Mouse (Mus musculus): ENCODE results near the gene Ttc30b. TPM values are rescaled to one million over a fixed set of nuclear protein-coding genes. Genes with fewer than 3 reads are reported as not detected.
A peak's percentile ranks its signal among the peaks of the same experiment; 100 is the strongest.

Gene Ttc30b
- total and polyA plus RNA-seq, 3 experiments, result 11.1 to 17.5 (median 13.2) TPM

DNA sequence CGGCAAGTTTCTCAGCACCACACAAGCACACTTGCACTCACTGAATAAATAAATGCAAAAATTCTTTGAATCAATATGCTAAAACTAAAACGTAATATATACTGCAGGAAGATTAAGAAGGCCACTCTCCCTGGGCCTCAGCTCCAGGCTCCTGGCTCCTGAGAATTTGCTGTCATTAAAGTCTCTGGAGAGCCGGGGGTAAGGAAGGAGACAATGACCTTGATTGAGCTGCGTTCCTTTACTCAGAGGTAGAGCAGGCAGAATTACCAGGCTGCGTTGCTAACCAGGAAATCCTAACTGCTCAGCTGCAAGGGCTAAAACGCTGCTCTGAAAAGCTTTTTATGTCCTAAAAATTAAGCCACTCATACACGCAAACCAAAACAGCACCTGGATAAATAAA is 4.8 kb downstream of the Ttc30b start:
- H3K36me3 ChIP-seq (ENCODE audit: control insufficient read depth, insufficient read depth, low read length), result no peaks in the 10 kb centered on the region; the same call in 1 of the 2 replicates
- no peaks in the 10 kb centered on the region for H3K4me1 ChIP-seq (ENCODE audit: control insufficient read depth, insufficient read depth, low read length)
- no peaks in the 10 kb centered on the region for H3K27me3 ChIP-seq (ENCODE audit: control insufficient read depth, insufficient read depth, low read length)
- DNase-seq, result no peak
- H3K4me3 ChIP-seq, result no peak overlapping the region
- intact Hi-C loops (cut with DNase I), result no loop called here
- TF ChIP-seq EP300 (IDR thresholded peaks at IDR 0.05; ENCODE audit: insufficient read depth, low read depth, low read length), result no peak
- TF ChIP-seq POLR2A (IDR thresholded peaks at IDR 0.05; ENCODE audit: insufficient read depth, low read depth, low read length), result no peak
- no peak for TF ChIP-seq CTCF (IDR thresholded peaks at IDR 0.05)
- H3K27ac ChIP-seq, result no peak overlapping the region
- 31% methylated on average over 7 of the region's 7 CpGs for WGBS
- 0 out of 2 replicates have a peak overlapping the region, but pooled peaks have one; percentile 38 for H3K9ac ChIP-seq (ENCODE audit: low read depth, low read length)
- H3K79me2 ChIP-seq (replicated peaks; ENCODE audit: control insufficient read depth, insufficient read depth, low read length), result no peaks in the 10 kb centered on the region

DNA sequence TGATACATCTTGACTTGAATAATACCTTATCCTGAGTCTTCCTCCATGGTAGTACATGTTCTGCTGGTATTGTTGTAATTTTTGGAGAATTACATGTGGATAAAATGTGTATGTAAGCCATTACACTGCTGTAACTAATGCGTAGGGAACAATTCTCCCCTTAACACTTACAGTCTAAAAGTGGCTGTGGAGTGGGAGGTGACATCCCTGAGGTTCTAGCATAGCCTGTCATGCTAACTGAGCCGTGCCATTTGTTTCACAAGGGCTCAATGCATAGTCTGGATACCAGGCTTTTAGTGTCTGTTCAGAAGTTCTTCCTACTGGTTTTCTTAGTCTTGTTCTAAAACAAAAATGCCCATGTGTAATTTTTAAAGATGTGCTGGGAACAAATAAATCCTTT is 7.4 kb downstream of the Ttc30b start:
- H3K79me2 ChIP-seq (replicated peaks; ENCODE audit: control insufficient read depth, insufficient read depth, low read length), result no peaks in the 10 kb centered on the region; the same call in 1 of the 2 replicates
- no peaks in the 10 kb centered on the region for H3K36me3 ChIP-seq (ENCODE audit: control insufficient read depth, insufficient read depth, low read length)
- H3K27ac ChIP-seq, result no peak overlapping the region
- intact Hi-C loops (cut with DNase I), result no loop called here
- no peak for DNase-seq
- no peaks in the 10 kb centered on the region for H3K27me3 ChIP-seq (ENCODE audit: control insufficient read depth, insufficient read depth, low read length)
- H3K9ac ChIP-seq (ENCODE audit: low read depth, low read length), result no peak overlapping the region
- WGBS, result 86% methylated on average over 2 of the region's 2 CpGs
- TF ChIP-seq EP300 (IDR thresholded peaks at IDR 0.05; ENCODE audit: insufficient read depth, low read depth, low read length) (no peak), POLR2A (IDR thresholded peaks at IDR 0.05; ENCODE audit: insufficient read depth, low read depth, low read length) (no peak), CTCF (IDR thresholded peaks at IDR 0.05) (no peak)
- no peaks in the 10 kb centered on the region for H3K4me1 ChIP-seq (ENCODE audit: control insufficient read depth, insufficient read depth, low read length)
- no peak overlapping the region for H3K4me3 ChIP-seq

DNA sequence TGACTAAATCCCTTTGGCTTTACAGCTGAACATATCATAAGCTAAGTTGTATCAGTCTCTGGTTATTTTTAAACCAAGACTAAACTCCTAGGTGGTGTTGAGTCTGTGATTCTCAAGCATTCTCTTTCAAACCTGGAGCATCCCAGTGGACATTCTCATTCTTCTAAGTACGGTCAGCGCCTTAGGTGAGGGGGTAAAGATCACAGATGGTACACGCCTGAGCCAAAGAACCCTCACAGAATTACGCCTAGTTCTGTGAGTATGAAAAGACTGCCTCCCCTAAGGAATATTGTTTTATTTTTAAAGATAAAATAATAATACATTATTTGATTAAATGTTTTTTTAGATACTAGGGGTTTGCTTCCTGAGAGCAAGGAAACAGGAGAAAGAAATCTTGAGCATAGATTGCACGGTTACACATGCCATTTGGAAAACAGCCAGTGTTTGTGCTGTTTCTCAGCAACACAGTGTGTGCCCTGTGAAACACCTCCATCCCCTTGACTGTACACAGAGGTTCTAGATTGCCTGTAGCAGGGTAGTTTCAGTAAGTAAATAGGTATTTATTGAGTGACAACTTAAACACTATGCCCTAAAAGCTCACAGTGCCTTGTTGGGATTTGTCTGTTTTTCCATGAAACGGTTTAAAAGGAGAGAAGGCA is 8.5 kb downstream of the Ttc30b start:
- no peaks in the 10 kb centered on the region for H3K4me1 ChIP-seq (ENCODE audit: control insufficient read depth, insufficient read depth, low read length)
- TF ChIP-seq EP300 (IDR thresholded peaks at IDR 0.05; ENCODE audit: insufficient read depth, low read depth, low read length) (no peak), POLR2A (IDR thresholded peaks at IDR 0.05; ENCODE audit: insufficient read depth, low read depth, low read length) (no peak)
- no peaks in the 10 kb centered on the region; the same call in 1 of the 2 replicates for H3K79me2 ChIP-seq (replicated peaks; ENCODE audit: control insufficient read depth, insufficient read depth, low read length)
- DNase-seq, result no peak
- whole genome bisulfite sequencing, result 78% methylated on average over 6 of the region's 6 CpGs
- no peak overlapping the region for H3K4me3 ChIP-seq
- H3K9ac ChIP-seq (ENCODE audit: low read depth, low read length), result no peak overlapping the region
- no peaks in the 10 kb centered on the region for H3K36me3 ChIP-seq (ENCODE audit: control insufficient read depth, insufficient read depth, low read length)
- no peak overlapping the region for H3K27ac ChIP-seq
- H3K27me3 ChIP-seq (ENCODE audit: control insufficient read depth, insufficient read depth, low read length), result no peaks in the 10 kb centered on the region
- intact Hi-C loops (cut with DNase I), result loop anchor here (5.0 kb wide), 1 partner anchor 32 kb away; no protein-coding TSS in a partner anchor

DNA sequence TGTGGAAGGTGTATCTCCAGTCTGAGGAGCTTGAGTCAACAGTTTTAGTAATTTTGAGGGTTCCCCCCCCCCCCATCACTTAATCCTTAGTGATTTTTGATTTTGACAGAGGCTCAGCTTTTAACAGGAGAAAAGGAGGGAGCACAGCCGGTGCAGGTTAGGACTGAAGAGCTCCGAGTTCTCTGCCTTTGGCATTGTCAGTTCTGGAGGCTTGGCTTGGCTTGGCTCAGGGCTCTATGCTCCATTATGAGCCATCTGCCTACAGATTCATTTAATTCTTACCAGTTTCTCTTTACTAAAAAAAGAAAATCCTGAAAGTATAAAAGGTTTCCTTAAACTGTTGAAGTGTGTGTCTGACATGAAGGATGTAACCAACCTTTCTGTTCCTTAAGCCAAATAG is 9.2 kb downstream of the Ttc30b start:
- no peaks in the 10 kb centered on the region for H3K27me3 ChIP-seq (ENCODE audit: control insufficient read depth, insufficient read depth, low read length)
- no peaks in the 10 kb centered on the region; the same call in 1 of the 2 replicates for H3K79me2 ChIP-seq (replicated peaks; ENCODE audit: control insufficient read depth, insufficient read depth, low read length)
- no peaks in the 10 kb centered on the region for H3K4me1 ChIP-seq (ENCODE audit: control insufficient read depth, insufficient read depth, low read length)
- WGBS, result 97% methylated on average over 2 of the region's 2 CpGs
- no peak overlapping the region for H3K4me3 ChIP-seq
- no peak for DNase-seq
- H3K36me3 ChIP-seq (ENCODE audit: control insufficient read depth, insufficient read depth, low read length), result no peaks in the 10 kb centered on the region
- no peak for TF ChIP-seq EP300 (IDR thresholded peaks at IDR 0.05; ENCODE audit: insufficient read depth, low read depth, low read length)
- no peak for TF ChIP-seq POLR2A (IDR thresholded peaks at IDR 0.05; ENCODE audit: insufficient read depth, low read depth, low read length)
- TF ChIP-seq CTCF (IDR thresholded peaks at IDR 0.05), result no peak
- H3K27ac ChIP-seq, result no peak overlapping the region
- no peak overlapping the region for H3K9ac ChIP-seq (ENCODE audit: low read depth, low read length)
- intact Hi-C loops (cut with DNase I), result loop anchor here (5.0 kb wide), 1 partner anchor 33 kb away; no protein-coding TSS in a partner anchor

DNA sequence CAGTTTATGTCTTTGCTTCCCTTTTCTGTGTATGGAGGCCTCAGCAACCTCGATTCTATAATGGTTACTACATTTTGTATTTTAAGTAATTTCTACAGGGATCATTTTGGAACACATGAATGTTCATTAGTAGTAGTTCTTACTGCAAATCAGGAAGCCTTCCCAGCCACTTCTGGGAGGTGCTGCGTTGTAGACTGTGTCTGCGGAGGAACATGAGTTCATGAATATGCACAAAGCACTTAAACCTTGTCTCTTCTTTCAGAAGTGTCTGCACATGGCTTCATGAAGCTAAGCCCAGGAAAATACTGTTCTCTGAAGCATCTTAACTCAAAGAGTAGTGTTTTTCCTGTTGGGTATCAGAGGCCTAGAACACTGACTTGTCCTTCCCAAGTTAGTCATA is 10.4 kb downstream of the Ttc30b start:
- no peaks in the 10 kb centered on the region for H3K4me1 ChIP-seq (ENCODE audit: control insufficient read depth, insufficient read depth, low read length)
- WGBS, result 93% methylated on average over 3 of the region's 3 CpGs

DNA sequence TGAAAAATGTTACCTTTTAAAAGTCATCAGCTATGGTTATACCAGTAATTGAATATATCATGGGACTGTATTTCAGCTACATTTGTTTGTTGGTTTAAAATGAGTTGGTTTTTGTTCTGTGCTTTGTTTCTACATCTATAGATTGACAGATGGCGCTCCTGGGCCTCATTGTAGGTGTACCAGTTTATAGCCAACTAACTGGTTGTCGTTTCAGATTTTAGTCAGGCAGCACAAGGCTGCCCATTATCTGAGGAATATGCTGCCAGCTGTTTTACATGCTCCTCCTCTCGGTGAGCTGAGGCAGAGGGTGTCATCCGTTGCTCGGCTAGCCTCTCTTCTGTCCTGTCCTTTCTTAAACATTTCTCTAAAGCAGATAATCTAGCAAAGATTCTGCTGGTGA is 12.3 kb downstream of the Ttc30b start:
- TF ChIP-seq EP300 (IDR thresholded peaks at IDR 0.05; ENCODE audit: insufficient read depth, low read depth, low read length) (no peak), CTCF (IDR thresholded peaks at IDR 0.05) (no peak), POLR2A (IDR thresholded peaks at IDR 0.05; ENCODE audit: insufficient read depth, low read depth, low read length) (no peak)
- H3K27me3 ChIP-seq (ENCODE audit: control insufficient read depth, insufficient read depth, low read length), result no peaks in the 10 kb centered on the region
- no peak for DNase-seq
- no peaks in the 10 kb centered on the region for H3K4me1 ChIP-seq (ENCODE audit: control insufficient read depth, insufficient read depth, low read length)
- H3K4me3 ChIP-seq, result no peak overlapping the region
- H3K27ac ChIP-seq, result no peak overlapping the region
- no peak overlapping the region for H3K9ac ChIP-seq (ENCODE audit: low read depth, low read length)
- no peaks in the 10 kb centered on the region for H3K36me3 ChIP-seq (ENCODE audit: control insufficient read depth, insufficient read depth, low read length)
- intact Hi-C loops (cut with DNase I), result loop anchor here (5.0 kb wide), 1 partner anchor 36 kb away; no protein-coding TSS in a partner anchor
- 77% methylated on average over 5 of the region's 5 CpGs for WGBS
- H3K79me2 ChIP-seq (replicated peaks; ENCODE audit: control insufficient read depth, insufficient read depth, low read length), result no peaks in the 10 kb centered on the region; the same call in 1 of the 2 replicates

More for the DNA sequence above, 10.4 kb downstream of the Ttc30b start:
- intact Hi-C loops (cut with DNase I), result loop anchor here (5.0 kb wide), 1 partner anchor 34 kb away; no protein-coding TSS in a partner anchor
- H3K27me3 ChIP-seq (ENCODE audit: control insufficient read depth, insufficient read depth, low read length), result no peaks in the 10 kb centered on the region
- no peak overlapping the region for H3K4me3 ChIP-seq
- H3K36me3 ChIP-seq (ENCODE audit: control insufficient read depth, insufficient read depth, low read length), result no peaks in the 10 kb centered on the region
- H3K9ac ChIP-seq (ENCODE audit: low read depth, low read length), result no peak overlapping the region
- DNase-seq, result no peak
- TF ChIP-seq POLR2A (IDR thresholded peaks at IDR 0.05; ENCODE audit: insufficient read depth, low read depth, low read length) (no peak), EP300 (IDR thresholded peaks at IDR 0.05; ENCODE audit: insufficient read depth, low read depth, low read length) (no peak), CTCF (IDR thresholded peaks at IDR 0.05) (no peak)
- no peak overlapping the region for H3K27ac ChIP-seq
- H3K79me2 ChIP-seq (replicated peaks; ENCODE audit: control insufficient read depth, insufficient read depth, low read length), result no peaks in the 10 kb centered on the region; the same call in 1 of the 2 replicates
